Mouse (Mus musculus) hematopoietic multipotent progenitor cell, adult 10-12 weeks (in vitro differentiated cells): ENCODE results near the gene Prdm11. TPM values are rescaled to one million over a fixed set of nuclear protein-coding genes. Genes with fewer than 3 reads are reported as not detected.

Source experiments
- polyA plus RNA-seq: library from polyadenylated mRNA; stranded (reverse); fragments of >175 nt; gene quantifications from 2 replicates; pipeline ENCODE4 v1.2.3, GENCODE M21; 2012; ENCODE audit warnings: low replicate concordance

The Prdm11 gene
- polyA plus RNA-seq: 22.0 and 36.6 TPM in 2 replicates

DNA sequence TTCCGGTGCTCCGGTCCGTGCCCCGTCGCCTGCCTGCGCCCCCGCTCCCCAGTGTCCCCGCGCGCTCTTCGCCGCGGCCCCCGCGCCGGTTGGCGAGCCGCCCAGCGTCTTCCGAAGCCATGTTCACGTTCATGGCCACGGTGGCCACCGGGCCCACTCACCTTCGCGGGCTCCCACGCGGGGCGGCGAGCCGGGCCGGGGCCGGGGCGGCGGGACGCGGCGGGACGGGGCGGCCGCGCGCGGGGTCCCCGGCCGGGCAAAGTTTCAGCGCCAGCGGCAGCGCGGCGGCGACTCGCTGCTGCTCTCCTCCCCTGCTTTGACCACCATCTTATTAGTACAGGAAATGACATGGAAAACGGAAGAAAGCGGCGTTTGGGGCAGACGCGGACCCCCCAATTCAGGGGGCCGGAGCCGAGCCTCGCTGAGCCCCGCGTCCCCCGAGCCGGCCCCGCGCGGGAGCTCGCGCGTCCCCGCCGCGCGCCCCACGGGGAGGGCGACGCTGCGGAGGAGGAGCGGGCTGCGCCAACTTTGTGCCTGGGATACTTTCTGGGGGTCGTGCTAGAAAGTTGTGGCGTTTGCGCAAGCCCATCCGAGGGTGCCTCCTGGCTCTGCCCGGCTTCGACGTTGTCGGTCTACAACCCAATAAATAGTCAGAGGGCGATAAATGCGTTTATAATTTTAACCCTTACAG, at the start of gene Prdm11:
Prdm11 (minus strand) TSS at position 350 of the 691 bp plus-strand sequence.

Other genes starting within 250 kb of the Prdm11 start
- gene Syt13, start 131.1 kb downstream of the Prdm11 start, polyA plus RNA-seq: 0.10 TPM in 1 of 2 replicates, not detected in the other
- gene Trp53i11, start 141.4 kb upstream of the Prdm11 start, polyA plus RNA-seq: 242 and 256 TPM in 2 replicates